Mouse (Mus musculus) adrenal gland, adult 2 months (tissue): ENCODE measurements around the gene Gon4l. TPM values are rescaled to one million over a fixed set of nuclear protein-coding genes. Genes with fewer than 3 reads are reported as not detected.
A peak's percentile ranks its signal among the peaks of the same experiment; 100 is the strongest.
"Not testable (repeated sequence)": the region's sequence is repeated elsewhere in the genome, so short reads cannot be mapped to it uniquely, and the experiment has no call there.

Experiments
- DNase-seq: peaks from one replicate; pipeline ENCODE4 v3.0.0; 2021
- long read RNA-seq: library from polyadenylated mRNA; stranded (forward); transcript quantifications from one replicate; pipeline ENCODE4 v2.0.0, GENCODE M21; 2021
- polyA plus RNA-seq: library from polyadenylated mRNA; depleted of rRNA; stranded (reverse); fragments of >200 nt; gene quantifications from 2 replicates; pipeline ENCODE4 v1.2.3, GENCODE M21; 2012; rRNA removed
- total RNA-seq, 2 experiments: library from RNA; stranded (reverse); gene quantifications; 2 replicates each; pipeline ENCODE4 v1.2.3; 2021

Gene Gon4l
- 10 to 100 TPM; 25.8 to 27.4 TPM for total RNA-seq
- 9.1 and 9.7 TPM in 2 replicates for polyA plus RNA-seq
- long read RNA-seq, partial matches to known transcripts = 4 of 5 reads
- long read RNA-seq, other reads (novel, unspliced or antisense) = 1 of 5 reads

DNA sequence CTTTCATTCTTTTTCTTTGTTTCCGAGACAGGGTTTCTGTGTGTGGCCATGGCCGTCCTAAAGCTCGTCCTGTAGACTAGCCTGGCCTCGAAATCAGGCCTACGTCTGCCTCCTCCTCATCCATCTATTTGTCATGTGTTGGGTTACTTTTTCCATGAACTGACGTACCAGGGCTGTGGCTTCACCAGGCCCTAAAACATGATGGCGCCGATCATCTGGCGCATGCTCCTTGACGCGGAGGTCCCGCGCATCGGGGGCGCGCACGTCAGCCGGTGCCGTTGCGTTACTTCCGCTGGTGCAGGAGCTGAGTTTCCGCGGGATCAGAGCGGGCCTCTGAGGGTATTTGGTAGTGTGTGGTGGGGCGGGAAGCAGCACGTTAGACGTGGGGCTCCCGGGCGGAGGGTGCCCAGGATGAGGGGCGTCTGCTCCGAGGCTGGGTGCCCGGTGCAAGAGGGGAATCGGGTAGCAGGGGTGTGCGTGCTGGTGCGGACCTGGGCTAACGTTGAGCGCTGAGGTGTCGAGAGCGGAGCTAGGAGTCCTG, at the start of gene Gon4l:
Gene Gon4l (plus strand): TSS at position 281 of the 541 bp plus-strand sequence.
- DNase-seq = peak; percentile 57

GRCm38 (mm10) chr3:88786323-88786722, 48.7 kb upstream of the Gon4l start:
- DNase-seq = not testable (repeated sequence)

GRCm38 (mm10) chr3:88786805-88787204, 48.2 kb upstream of the Gon4l start:
- not testable (repeated sequence) for DNase-seq

GRCm38 (mm10) chr3:88788033-88788432, 47.0 kb upstream of the Gon4l start:
- not testable (repeated sequence) for DNase-seq

- not testable (repeated sequence) for DNase-seq
Observed at GRCm38 (mm10) chr3:88797507-88797906, 37.5 kb upstream of the Gon4l start.

GRCm38 (mm10) chr3:88803910-88804540, 31.0 kb upstream of the Gon4l start:
- DNase-seq = no peak

GRCm38 (mm10) chr3:88825710-88826109, 9.3 kb upstream of the Gon4l start:
- DNase-seq = no peak

GRCm38 (mm10) chr3:88827231-88827630, 7.8 kb upstream of the Gon4l start:
- DNase-seq = no peak

GRCm38 (mm10) chr3:88831177-88832121, 3.6 kb upstream of the Gon4l start:
- DNase-seq = peak; percentile 69

DNA sequence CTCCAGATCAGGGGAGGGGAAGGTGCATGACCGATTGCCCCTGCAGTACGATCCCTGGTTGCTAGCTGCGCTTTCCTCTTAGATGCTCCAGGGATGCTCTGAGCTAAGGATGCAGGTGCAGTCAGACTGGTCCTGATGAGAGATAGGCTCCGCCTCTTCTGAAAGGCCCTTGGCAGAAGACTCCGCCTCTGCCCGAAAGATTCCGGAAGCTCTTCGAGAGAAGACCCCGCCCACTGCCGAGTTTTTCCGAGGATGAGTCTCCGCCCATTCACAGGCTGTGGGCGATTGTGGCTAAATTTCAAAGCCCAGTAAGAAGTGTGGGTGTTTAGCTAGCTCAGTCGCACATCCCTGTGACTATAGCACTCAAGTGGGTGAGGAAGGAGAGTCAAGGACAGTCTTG, 2.6 kb upstream of the Gon4l start:
- DNase-seq = peak; percentile 63

DNA sequence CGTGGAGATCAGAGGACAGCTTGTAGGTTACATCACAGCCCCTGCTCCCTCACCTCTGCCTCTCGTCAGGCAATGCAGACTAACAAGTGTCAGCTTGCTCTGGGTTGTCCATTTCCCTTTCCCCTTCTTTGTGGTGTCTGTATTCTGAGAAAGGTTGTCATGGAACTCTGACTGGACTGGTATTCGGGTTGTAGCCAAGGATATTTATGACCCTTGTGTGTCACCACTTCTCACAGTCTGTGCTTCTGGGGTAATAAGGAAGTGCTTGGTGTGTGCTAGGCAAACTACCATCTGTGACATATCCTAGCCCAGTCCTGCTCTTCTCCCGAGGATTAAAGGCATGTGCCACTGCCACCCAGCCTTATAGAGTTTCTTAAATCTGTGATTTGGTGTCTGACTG, 14.1 kb downstream of the Gon4l start:
- DNase-seq = no peak

DNA sequence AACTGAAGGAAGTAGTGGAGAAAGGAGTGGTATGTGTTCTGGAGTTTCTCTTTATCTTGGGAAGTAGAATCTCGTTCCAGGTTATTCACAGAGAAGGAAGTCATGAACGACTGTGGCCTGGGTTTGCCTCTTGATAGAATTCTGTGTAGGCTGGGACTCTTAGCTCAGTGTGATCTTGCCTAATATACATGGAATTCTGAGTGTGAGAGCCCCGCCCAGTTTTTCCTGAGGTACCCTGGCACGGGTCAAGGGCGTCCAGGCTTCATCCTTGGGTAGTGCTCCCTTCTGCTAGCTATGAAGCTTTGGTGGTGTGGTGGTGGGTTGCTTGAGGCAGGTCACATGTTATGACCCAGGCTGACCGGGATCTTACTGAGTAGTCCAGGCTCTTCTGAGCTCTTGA, 20.8 kb downstream of the Gon4l start:
- DNase-seq = no peak

DNA sequence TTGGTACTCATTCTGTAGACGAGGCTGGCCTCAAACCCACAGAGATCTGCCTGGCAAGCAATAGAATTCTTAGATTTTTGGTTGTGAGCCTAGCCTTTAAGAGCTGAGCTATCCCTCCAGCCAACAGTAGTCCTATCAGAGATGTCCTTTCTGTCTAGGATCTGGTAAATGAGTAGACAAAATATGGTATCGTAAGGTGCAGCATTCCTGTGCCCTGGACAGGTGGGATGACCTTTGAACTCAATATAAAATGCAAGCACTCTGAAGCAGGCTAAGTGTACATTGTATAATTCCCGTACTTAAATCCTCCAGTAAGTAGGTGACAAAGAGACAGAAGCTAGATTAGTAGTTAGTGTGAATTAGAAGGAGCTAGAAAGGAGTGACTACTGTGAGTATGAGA, 27.1 kb downstream of the Gon4l start:
- DNase-seq = no peak

GRCm38 (mm10) chr3:88866735-88867134, 31.7 kb downstream of the Gon4l start:
- not testable (repeated sequence) for DNase-seq

DNA sequence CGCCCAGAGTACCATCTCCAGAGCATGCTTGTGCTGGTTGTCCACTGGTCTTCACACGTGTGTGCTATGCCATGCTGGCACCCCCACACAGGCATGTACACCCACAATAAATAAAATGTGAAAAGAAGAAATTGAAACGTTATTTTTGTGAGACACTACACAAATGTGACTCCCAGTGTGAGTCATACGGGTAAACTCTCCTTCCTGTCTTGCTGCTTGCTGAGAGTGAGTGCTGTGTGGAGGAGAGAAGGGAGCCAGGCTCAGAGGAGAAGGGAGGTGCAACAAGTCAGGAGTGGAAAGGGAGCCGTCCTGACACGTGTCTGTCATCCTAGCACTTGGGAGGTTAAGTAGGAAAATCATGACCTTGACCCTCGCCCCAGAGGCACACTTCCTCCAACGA, 32.1 kb downstream of the Gon4l start:
- DNase-seq = not testable (repeated sequence)

DNA sequence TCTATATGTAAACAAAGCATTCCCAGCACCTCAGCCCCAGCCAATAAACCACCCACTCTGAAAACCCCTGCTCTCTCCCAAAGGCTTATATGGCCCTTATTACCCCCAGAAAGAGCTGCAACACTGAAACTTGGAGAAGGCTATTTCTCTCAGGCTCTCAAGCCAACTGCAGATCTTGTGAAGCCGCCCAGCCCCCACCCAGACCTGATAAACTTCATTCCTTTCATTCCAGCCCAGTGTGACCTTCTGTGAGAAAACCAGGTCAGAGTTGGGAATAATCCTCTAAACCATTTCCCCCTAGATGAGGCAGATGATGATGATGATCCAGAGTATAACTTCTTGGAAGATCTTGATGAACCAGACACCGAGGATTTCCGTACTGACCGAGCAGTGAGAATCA, 33.4 kb downstream of the Gon4l start:
- DNase-seq = not testable (repeated sequence)

DNA sequence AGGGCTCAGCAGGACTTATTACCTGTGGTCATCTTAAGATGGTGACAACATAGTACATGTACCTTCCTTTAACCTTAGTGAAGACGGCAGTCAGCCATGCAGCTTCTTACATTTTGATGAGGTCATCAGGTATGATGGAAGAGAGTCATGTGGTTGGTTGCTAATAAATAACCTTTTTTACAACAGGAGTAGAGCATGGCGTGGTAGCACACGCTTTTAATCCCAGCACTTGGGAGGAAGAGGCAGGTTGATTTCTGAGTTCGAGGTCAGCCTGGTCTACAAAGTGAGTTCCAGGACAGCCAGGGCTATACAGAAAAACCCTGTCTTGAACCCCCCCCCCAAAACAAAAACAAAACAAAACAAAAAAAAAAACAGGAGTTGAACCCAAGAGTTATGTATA, 47.5 kb downstream of the Gon4l start:
- DNase-seq = not testable (repeated sequence)

GRCm38 (mm10) chr3:88893011-88893410, 58.0 kb downstream of the Gon4l start:
- DNase-seq = not testable (repeated sequence)

- DNase-seq = no peak
Observed at GRCm38 (mm10) chr3:88904803-88905202, 69.8 kb downstream of the Gon4l start.

DNA sequence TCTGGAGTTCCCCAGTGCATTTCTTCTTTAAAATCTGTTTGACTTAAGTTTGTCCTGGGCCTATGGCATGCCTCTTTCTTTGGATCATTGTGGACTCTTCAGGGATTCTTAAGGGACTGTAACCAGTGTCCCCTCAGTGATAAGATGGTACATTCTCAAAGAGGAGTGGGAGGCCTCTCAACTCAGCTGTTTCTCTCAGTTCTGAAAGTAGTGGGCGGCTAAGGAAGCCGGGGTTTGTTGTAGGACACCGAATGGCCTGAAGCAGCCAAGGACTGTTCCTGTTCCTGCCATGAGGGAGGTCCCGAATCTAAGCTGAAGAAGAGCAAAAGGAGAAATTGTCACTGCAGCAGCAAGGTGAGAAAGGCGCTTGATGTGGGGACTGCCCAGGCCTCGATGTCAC, 70.2 kb downstream of the Gon4l start:
- no peak for DNase-seq

GRCm38 (mm10) chr3:88905741-88906140, 70.7 kb downstream of the Gon4l start:
- no peak for DNase-seq

GRCm38 (mm10) chr3:88906393-88907159, 71.5 kb downstream of the Gon4l start:
- DNase-seq = no peak
